In genomic region chr8:47743419-47743818, GRCm38 (mm10) we compare ENCODE assay signal across 9 mouse cellular contexts. TPM values are rescaled to one million over a fixed set of nuclear protein-coding genes. Genes with fewer than 3 reads are reported as not detected.
DNase-seq lines count a peak whose midpoint lies in the region; ATAC-seq and TF ChIP-seq lines count a peak whose summit lies in the region.
"Had no signal": no experiment of that assay in that cellular context is flagged by ENCODE, and none has a peak within 500 bp of the region (broad histone marks: within the 10 kb centered on the region; RNA-seq: fewer than 3 reads in every experiment).

No protein-coding gene starts in this region.

- no peak overlapping the region for H3K4me3 ChIP-seq in E14TG2a.4 (replicated peaks; ENCODE audit: low read length)
- H3K4me3 ChIP-seq in forebrain, embryonic 12.5 days (replicated peaks), result no peak overlapping the region
- no peak overlapping the region; the same call in 1 of the 2 replicates for H3K4me3 ChIP-seq in heart, embryonic 16.5 days (ENCODE audit: low read length)
- H3K4me3 ChIP-seq in lung, embryonic 14.5 days (ENCODE audit: low read depth, low read length), result no peak overlapping the region
- H3K4me3 ChIP-seq: megakaryocyte, embryonic 14.5 days had no signal

- no peaks in the 10 kb centered on the region for H3K36me3 ChIP-seq in E14TG2a.4 (ENCODE audit: insufficient read depth, low read length)
- no peaks in the 10 kb centered on the region for H3K36me3 ChIP-seq in forebrain, embryonic 12.5 days (replicated peaks)
- H3K36me3 ChIP-seq in heart, embryonic 16.5 days (ENCODE audit: control insufficient read depth, insufficient read depth), result no peaks in the 10 kb centered on the region
- H3K36me3 ChIP-seq in lung, embryonic 14.5 days (ENCODE audit: insufficient read depth), result no peaks in the 10 kb centered on the region

- WGBS in forebrain, embryonic 12.5 days, result 8% methylated on average over 11 of the region's 11 CpGs
- WGBS in heart, embryonic 16.5 days, result 3% methylated on average over 11 of the region's 11 CpGs
- 5% methylated on average over 11 of the region's 11 CpGs for WGBS in large intestine, adult 2 months
- WGBS in lung, embryonic 14.5 days, result 9% methylated on average over 11 of the region's 11 CpGs

- H3K4me2 ChIP-seq in forebrain, embryonic 12.5 days, result peak overlapping the region; percentile 19; the same call in 1 of the 2 replicates
- peak overlapping the region; percentile 29; the same call in 1 of the 2 replicates for H3K4me2 ChIP-seq in heart, embryonic 16.5 days (ENCODE audit: low read depth, low read length)
- H3K4me2 ChIP-seq in lung, embryonic 14.5 days, result peak overlapping the region; percentile 45

- peaks cover 35% of the 10 kb centered on the region for H3K4me1 ChIP-seq in E14TG2a.4 (replicated peaks; ENCODE audit: low read depth, low read length)
- no peaks in the 10 kb centered on the region for H3K4me1 ChIP-seq in forebrain, embryonic 12.5 days
- H3K4me1 ChIP-seq in heart, embryonic 16.5 days (ENCODE audit: control insufficient read depth, insufficient read depth, low read length), result 0 out of 2 replicates have a peak, but pooled peaks cover 2% of the 10 kb centered on the region
- no peaks in the 10 kb centered on the region for H3K4me1 ChIP-seq in lung, embryonic 14.5 days (ENCODE audit: insufficient read depth)

- H3K9me3 ChIP-seq in E14TG2a.4 (ENCODE audit: low read length), result no peaks in the 10 kb centered on the region
- H3K9me3 ChIP-seq in forebrain, embryonic 12.5 days, result no peaks in the 10 kb centered on the region
- no peaks in the 10 kb centered on the region for H3K9me3 ChIP-seq in heart, embryonic 16.5 days (replicated peaks; ENCODE audit: control insufficient read depth, low read length)
- no peaks in the 10 kb centered on the region for H3K9me3 ChIP-seq in lung, embryonic 14.5 days (ENCODE audit: low read depth, low read length)

- no peak overlapping the region for H3K27ac ChIP-seq in forebrain, embryonic 12.5 days
- H3K27ac ChIP-seq in heart, embryonic 16.5 days (ENCODE audit: low read length), result no peak overlapping the region
- H3K27ac ChIP-seq in lung, embryonic 14.5 days (ENCODE audit: low read depth), result no peak overlapping the region

- 0 out of 2 replicates have a peak, but pooled peaks have one; percentile 57 for ATAC-seq in forebrain, embryonic 12.5 days (ENCODE audit: low FRiP score)
- no peak for ATAC-seq in heart, embryonic 16.5 days (replicated peaks; ENCODE audit: extremely low read depth, insufficient read depth, low FRiP score)
- ATAC-seq in lung, embryonic 14.5 days (ENCODE audit: insufficient read depth), result peak; percentile 52; the same call in 1 of the 2 replicates

- TF ChIP-seq CTCF in E14TG2a.4 (conservative IDR thresholded peaks at IDR 0.05; ENCODE audit: low read length), result peak; percentile 88
- TF ChIP-seq CTCF in lung, embryonic 14.5 days (IDR thresholded peaks at IDR 0.05; ENCODE audit: low read depth), result peak; percentile 95

- peaks cover 42% of the 10 kb centered on the region for H3K27me3 ChIP-seq in E14TG2a.4 (ENCODE audit: insufficient read depth, low read length)
- H3K27me3 ChIP-seq in forebrain, embryonic 12.5 days, result peaks cover 10% of the 10 kb centered on the region
- H3K27me3 ChIP-seq in heart, embryonic 16.5 days (ENCODE audit: control insufficient read depth, insufficient read depth, low read length), result peaks cover 2% of the 10 kb centered on the region; the same call in 1 of the 2 replicates
- H3K27me3 ChIP-seq in lung, embryonic 14.5 days (ENCODE audit: insufficient read depth, low read length), result no peaks in the 10 kb centered on the region

- no peak overlapping the region for H3K9ac ChIP-seq in forebrain, embryonic 12.5 days
- H3K9ac ChIP-seq in heart, embryonic 16.5 days (ENCODE audit: low read length), result no peak overlapping the region
- H3K9ac ChIP-seq in lung, embryonic 14.5 days, result no peak overlapping the region

- peak; percentile 19 for DNase-seq in c-Kit-positive CD71-positive TER-119-negative erythroid progenitor cells, embryonic 14.5 days (ENCODE audit: low read depth)
- peak; percentile 62 for DNase-seq in large intestine, adult 2 months (ENCODE audit: low read depth, low spot score)
- peak; percentile 91 for DNase-seq in lung, embryonic 14.5 days
- peak; percentile 86 for DNase-seq in ovary, postnatal 36 days (ENCODE audit: low spot score)
- peak; percentile 59 for DNase-seq in thymus, postnatal 14 days

RNA-seq across cellular contexts. Expression of gene Cdkn2aip, which starts 29.7 kb away (rescaled TPM):
- 41.3 and 52.8 TPM in 2 replicates for polyA plus RNA-seq in forebrain, embryonic 12.5 days (2016; fragmentation: Nextera tagmentation; extraction: Ambion mirVana)
- 15.5 and 17.2 TPM in 2 replicates for polyA plus RNA-seq in heart, embryonic 16.5 days (2015; fragmentation: Nextera tagmentation; extraction: Ambion mirVana)
- 4.3 and 8.2 TPM in 2 replicates for polyA plus RNA-seq in large intestine, adult 2 months (2012; rRNA removed)
- 24.3 and 25.2 TPM in 2 replicates for polyA plus RNA-seq in lung, embryonic 14.5 days (2014; fragmentation: Nextera tagmentation; extraction: Ambion mirVana)

Comparison
In these comparisons a context has a peak if more than half of its experiments do, and no peak if none do; other contexts are left out.
1. DNase-seq: peak in every context shown above with its lines; median percentile 91 in lung, embryonic 14.5 days; 86 in ovary, postnatal 36 days; 62 in large intestine, adult 2 months; 59 in thymus, postnatal 14 days; 19 in c-Kit-positive CD71-positive TER-119-negative erythroid progenitor cells, embryonic 14.5 days.